Mouse (Mus musculus) spleen, adult 2 months (tissue): ENCODE measurements at regions not wholly inside any gene's neighbourhood (a gene's known extent, or its start where the extent isn't known, plus 50 kb on each side); places are given as distances from the start of the nearest gene placed in this dataset.

Source experiments
- CTCF ChIP-seq: fragments of 200-500 bp; IDR thresholded peaks from 2 replicates; pipeline ENCODE4 v1.5.1; 2011; ENCODE audit warnings: mild to moderate bottlenecking, inconsistent platforms; ENCODE audit not compliant: insufficient read depth, insufficient read length, insufficient replicate concordance; ENCODE audit errors: extremely low read depth
- POLR2A ChIP-seq: fragments of 200-500 bp; IDR thresholded peaks from 2 replicates; pipeline ENCODE4 v1.6.1; 2011; ENCODE audit warnings: low read depth, low read length, inconsistent platforms

GRCm38 (mm10) chr17:16612405-16612979 is 451.4 kb upstream of the Zfp960 start:
- TF ChIP-seq CTCF, result no peak
- no peak for TF ChIP-seq POLR2A
